Mouse (Mus musculus): ENCODE data around the gene Nr2e1. TPM values are rescaled to one million over a fixed set of nuclear protein-coding genes. Genes with fewer than 3 reads are reported as not detected.

Gene Nr2e1
- 0.06 TPM in 1 of 2 replicates, not detected in the other for polyA plus RNA-seq (2014; fragmentation: Nextera tagmentation; extraction: Ambion mirVana)

GRCm38 (mm10) chr10:42583157-42583872 is at the start of gene Nr2e1, which contains the start of gene Ostm1:
Gene Nr2e1, minus strand, starts transcription at chr10:42583632.
Gene Ostm1, plus strand, starts transcription at chr10:42583822.
- Histone ChIP-seq H3K4me3 (ENCODE audit: low read depth, low read length) (peak within 1 kb of the TSS; percentile 27), H3K9ac (ENCODE audit: low read depth, low read length) (no peak within 1 kb of the TSS), H3K27ac (ENCODE audit: low read depth, low read length) (no peak within 1 kb of the TSS), H3K4me1 (ENCODE audit: control insufficient read depth, insufficient read depth, low read length) (peaks cover 23% of the 10 kb centered on the region), H3K36me3 (ENCODE audit: control insufficient read depth, insufficient read depth, low read length) (no peaks in the 10 kb centered on the region), H3K27me3 (ENCODE audit: control insufficient read depth, insufficient read depth, low read length) (peaks cover 95% of the 10 kb centered on the region), H3K9me3 (replicated peaks; ENCODE audit: control insufficient read depth, low read length) (no peaks in the 10 kb centered on the region), H3K4me2 (peak within 1 kb of the TSS; percentile 59)
- no peak for ATAC-seq (replicated peaks; ENCODE audit: insufficient number of reproducible peaks, low FRiP score, low TSS enrichment)
- WGBS (ENCODE audit: insufficient replicate concordance): under 1% methylated on average over 43 of the region's 43 CpGs

GRCm38 (mm10) chr10:42632453-42633360 is 49.3 kb upstream of the Nr2e1 start:
- Histone ChIP-seq H3K4me1 (ENCODE audit: control insufficient read depth, insufficient read depth, low read length) (peaks cover 18% of the 10 kb centered on the region), H3K4me2 (peak overlapping the region; percentile 65), H3K4me3 (ENCODE audit: low read depth, low read length) (peak overlapping the region; percentile 48), H3K27me3 (ENCODE audit: control insufficient read depth, insufficient read depth, low read length) (peaks cover 98% of the 10 kb centered on the region), H3K36me3 (ENCODE audit: control insufficient read depth, insufficient read depth, low read length) (no peaks in the 10 kb centered on the region), H3K9me3 (replicated peaks; ENCODE audit: control insufficient read depth, low read length) (no peaks in the 10 kb centered on the region), H3K9ac (ENCODE audit: low read depth, low read length) (no peak overlapping the region), H3K27ac (ENCODE audit: low read depth, low read length) (no peak overlapping the region)
- WGBS (ENCODE audit: insufficient replicate concordance): under 1% methylated on average over 38 of the region's 39 CpGs
- no peak for ATAC-seq (replicated peaks; ENCODE audit: insufficient number of reproducible peaks, low FRiP score, low TSS enrichment)

- Histone ChIP-seq H3K36me3 (ENCODE audit: control insufficient read depth, insufficient read depth, low read length) (no peaks in the 10 kb centered on the region), H3K27me3 (ENCODE audit: control insufficient read depth, insufficient read depth, low read length) (peaks cover 99% of the 10 kb centered on the region), H3K4me2 (peak overlapping the region; percentile 65), H3K4me1 (ENCODE audit: control insufficient read depth, insufficient read depth, low read length) (peaks cover 18% of the 10 kb centered on the region), H3K9ac (ENCODE audit: low read depth, low read length) (0 out of 2 replicates have a peak overlapping the region, but pooled peaks have one; percentile 16), H3K9me3 (replicated peaks; ENCODE audit: control insufficient read depth, low read length) (no peaks in the 10 kb centered on the region), H3K4me3 (ENCODE audit: low read depth, low read length) (peak overlapping the region; percentile 48), H3K27ac (ENCODE audit: low read depth, low read length) (no peak overlapping the region)
- whole genome bisulfite sequencing (ENCODE audit: insufficient replicate concordance): 1% methylated on average over 42 of the region's 42 CpGs
- no peak for ATAC-seq (replicated peaks; ENCODE audit: insufficient number of reproducible peaks, low FRiP score, low TSS enrichment)
Measured at GRCm38 (mm10) chr10:42631754-42632452, 48.5 kb upstream of the Nr2e1 start.

GRCm38 (mm10) chr10:42630596-42631355 is 47.3 kb upstream of the Nr2e1 start:
- H3K4me2 ChIP-seq: no peak overlapping the region
- no peak overlapping the region for H3K9ac ChIP-seq (ENCODE audit: low read depth, low read length)
- WGBS (ENCODE audit: insufficient replicate concordance): 4% methylated on average over 19 of the region's 19 CpGs
- ATAC-seq (replicated peaks; ENCODE audit: insufficient number of reproducible peaks, low FRiP score, low TSS enrichment): no peak
- H3K9me3 ChIP-seq (replicated peaks; ENCODE audit: control insufficient read depth, low read length): no peaks in the 10 kb centered on the region
- H3K4me3 ChIP-seq (ENCODE audit: low read depth, low read length): no peak overlapping the region
- H3K4me1 ChIP-seq (ENCODE audit: control insufficient read depth, insufficient read depth, low read length): peaks cover 15% of the 10 kb centered on the region
- peaks cover 91% of the 10 kb centered on the region for H3K27me3 ChIP-seq (ENCODE audit: control insufficient read depth, insufficient read depth, low read length)
- H3K27ac ChIP-seq (ENCODE audit: low read depth, low read length): no peak overlapping the region
- no peaks in the 10 kb centered on the region for H3K36me3 ChIP-seq (ENCODE audit: control insufficient read depth, insufficient read depth, low read length)

DNA sequence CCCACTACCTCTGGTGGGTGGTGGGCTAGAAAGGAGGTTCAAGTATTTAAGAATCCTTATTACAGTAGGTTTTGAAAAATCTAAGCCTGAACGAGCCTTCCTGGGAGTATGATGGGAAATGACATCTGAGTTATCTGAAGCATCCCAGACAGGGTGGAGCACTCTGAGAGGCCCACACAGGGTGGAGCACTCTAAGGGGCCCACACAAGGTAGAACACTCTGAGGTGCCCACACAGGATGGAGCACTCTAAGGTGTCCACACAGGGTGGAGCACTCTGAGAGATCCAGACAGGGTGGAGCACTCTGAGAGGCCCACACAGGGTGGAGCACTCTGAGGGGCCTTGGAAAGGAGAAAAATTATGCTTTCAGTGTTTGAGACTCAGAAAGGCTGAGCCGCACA is 42.5 kb upstream of the Nr2e1 start:
- no peaks in the 10 kb centered on the region for H3K9me3 ChIP-seq (replicated peaks; ENCODE audit: control insufficient read depth, low read length)
- no peak overlapping the region for H3K4me3 ChIP-seq (ENCODE audit: low read depth, low read length)
- H3K27me3 ChIP-seq (ENCODE audit: control insufficient read depth, insufficient read depth, low read length): peaks cover 52% of the 10 kb centered on the region
- no peaks in the 10 kb centered on the region for H3K36me3 ChIP-seq (ENCODE audit: control insufficient read depth, insufficient read depth, low read length)
- H3K9ac ChIP-seq (ENCODE audit: low read depth, low read length): no peak overlapping the region
- H3K27ac ChIP-seq (ENCODE audit: low read depth, low read length): no peak overlapping the region
- ATAC-seq (replicated peaks; ENCODE audit: insufficient number of reproducible peaks, low FRiP score, low TSS enrichment): 0 out of 2 replicates have a peak, but pooled peaks have one; percentile 57
- no peaks in the 10 kb centered on the region for H3K4me1 ChIP-seq (ENCODE audit: control insufficient read depth, insufficient read depth, low read length)
- 64% methylated on average over 2 of the region's 2 CpGs for WGBS (ENCODE audit: insufficient replicate concordance)
- H3K4me2 ChIP-seq: no peak overlapping the region

GRCm38 (mm10) chr10:42618291-42618690 is 34.9 kb upstream of the Nr2e1 start:
- 34% methylated on average over 2 of the region's 2 CpGs for WGBS (ENCODE audit: insufficient replicate concordance)
- Histone ChIP-seq H3K4me3 (ENCODE audit: low read depth, low read length) (no peak overlapping the region), H3K9me3 (replicated peaks; ENCODE audit: control insufficient read depth, low read length) (no peaks in the 10 kb centered on the region; the same call in 1 of the 2 replicates), H3K4me1 (ENCODE audit: control insufficient read depth, insufficient read depth, low read length) (peaks cover 3% of the 10 kb centered on the region; the same call in 1 of the 2 replicates), H3K9ac (ENCODE audit: low read depth, low read length) (no peak overlapping the region), H3K4me2 (no peak overlapping the region), H3K36me3 (ENCODE audit: control insufficient read depth, insufficient read depth, low read length) (no peaks in the 10 kb centered on the region), H3K27ac (ENCODE audit: low read depth, low read length) (no peak overlapping the region), H3K27me3 (ENCODE audit: control insufficient read depth, insufficient read depth, low read length) (peaks cover 66% of the 10 kb centered on the region)
- ATAC-seq (replicated peaks; ENCODE audit: insufficient number of reproducible peaks, low FRiP score, low TSS enrichment): no peak

- WGBS (ENCODE audit: insufficient replicate concordance): 11% methylated on average over 9 of the region's 9 CpGs
- Histone ChIP-seq H3K4me2 (peak overlapping the region; percentile 36), H3K36me3 (ENCODE audit: control insufficient read depth, insufficient read depth, low read length) (no peaks in the 10 kb centered on the region)
Measured at GRCm38 (mm10) chr10:42614766-42615165, 31.3 kb upstream of the Nr2e1 start.

More at GRCm38 (mm10) chr10:42614766-42615165, 31.3 kb upstream of the Nr2e1 start:
- peaks cover 74% of the 10 kb centered on the region for H3K27me3 ChIP-seq (ENCODE audit: control insufficient read depth, insufficient read depth, low read length)
- ATAC-seq (replicated peaks; ENCODE audit: insufficient number of reproducible peaks, low FRiP score, low TSS enrichment): no peak
- H3K9me3 ChIP-seq (replicated peaks; ENCODE audit: control insufficient read depth, low read length): peaks cover 4% of the 10 kb centered on the region
- H3K4me3 ChIP-seq (ENCODE audit: low read depth, low read length): no peak overlapping the region
- H3K9ac ChIP-seq (ENCODE audit: low read depth, low read length): no peak overlapping the region
- H3K27ac ChIP-seq (ENCODE audit: low read depth, low read length): no peak overlapping the region
- peaks cover 3% of the 10 kb centered on the region; the same call in 1 of the 2 replicates for H3K4me1 ChIP-seq (ENCODE audit: control insufficient read depth, insufficient read depth, low read length)
